Mouse (Mus musculus) heart, adult 2 months (tissue): Measurements from ENCODE around the gene Trpc7. TPM values are rescaled to one million over a fixed set of nuclear protein-coding genes. Genes with fewer than 3 reads are reported as not detected.

ENCODE experiments used
- DNase-seq, 2 experiments: peaks; one replicate each; pipeline ENCODE4 v3.0.0; 2021
- H3K27ac ChIP-seq: fragments of 200-600 bp; 2 replicates; pipeline ENCODE4 v1.8.1; 2022
- H3K27me3 ChIP-seq: fragments of 200-500 bp; 2 replicates; pipeline ENCODE4 v1.6.1; 2012; ENCODE audit warnings: mild to moderate bottlenecking, low read length, inconsistent platforms, mixed read lengths; ENCODE audit not compliant: control insufficient read depth, insufficient read depth
- H3K36me3 ChIP-seq: fragments of 200-500 bp; 2 replicates; pipeline ENCODE4 v1.6.1; 2012; ENCODE audit warnings: low read length, inconsistent platforms; ENCODE audit not compliant: control insufficient read depth, insufficient read depth
- H3K4me1 ChIP-seq: fragments of 200-500 bp; 2 replicates; pipeline ENCODE4 v1.6.1; 2011; ENCODE audit warnings: low read length; ENCODE audit not compliant: control insufficient read depth, insufficient read depth
- H3K4me3 ChIP-seq: fragments of 200-600 bp; 2 replicates; pipeline ENCODE4 v1.8.1; 2022
- H3K79me2 ChIP-seq: fragments of 200-500 bp; replicated peaks from 2 replicates; pipeline ENCODE4 v1.6.1; 2012; ENCODE audit warnings: mild to moderate bottlenecking, inconsistent platforms, low read length, moderate library complexity, mixed read lengths; ENCODE audit not compliant: control insufficient read depth, insufficient read depth
- H3K9ac ChIP-seq: fragments of 200-500 bp; 2 replicates; pipeline ENCODE4 v1.6.1; 2012; ENCODE audit warnings: low read depth, mild to moderate bottlenecking, control low read depth, inconsistent platforms, low read length, mixed read lengths
- CTCF ChIP-seq: fragments of 200-600 bp; IDR thresholded peaks from 2 replicates; pipeline ENCODE4 v1.8.1; 2022; ENCODE audit warnings: antibody characterized with exemption, mild to moderate bottlenecking, moderate library complexity
- EP300 ChIP-seq: fragments of 200-500 bp; IDR thresholded peaks from 2 replicates; pipeline ENCODE4 v1.6.1; 2011; ENCODE audit warnings: low read depth, low read length, control low read depth; ENCODE audit not compliant: insufficient read depth
- POLR2A ChIP-seq: fragments of 200-500 bp; IDR thresholded peaks from 2 replicates; pipeline ENCODE4 v1.6.1; 2011; ENCODE audit warnings: mild to moderate bottlenecking, low read depth, low read length, control low read depth; ENCODE audit not compliant: insufficient read depth
- WGBS: fragments of 180-500 bp; shearing (Covaris S2); methylation state at CpG from one replicate; pipeline ENCODE4 v1.1.7; 2018; 5-methylcytosine and 5-hydroxymethylcytosine counted together
- intact Hi-C: fragments of 180-260 bp; cut with DNase I; formaldehyde crosslinking; loops from one replicate; pipeline ENCODE4 v1.15.1; 2025
- polyA plus RNA-seq: library from polyadenylated mRNA; depleted of rRNA; stranded (reverse); fragments of >200 nt; gene quantifications from 2 replicates; pipeline ENCODE4 v1.2.3, GENCODE M21; 2012
- total RNA-seq, 2 experiments: library from RNA; stranded (reverse); gene quantifications; 2 replicates each; pipeline ENCODE4 v1.2.3; 2021

Gene Trpc7
- total and polyA plus RNA-seq, 3 experiments: not detected

GRCm38 (mm10) chr13:56762446-56763229 lies 133.2 kb downstream of the Trpc7 start:
- Histone ChIP-seq H3K79me2 (no peaks in the 10 kb centered on the region), H3K27me3 (peaks cover 2% of the 10 kb centered on the region; the same call in 1 of the 2 replicates), H3K4me3 (no peak overlapping the region), H3K4me1 (no peaks in the 10 kb centered on the region), H3K27ac (no peak overlapping the region), H3K36me3 (no peaks in the 10 kb centered on the region), H3K9ac (no peak overlapping the region)
- intact Hi-C loops: no loop called here
- 42% methylated on average over 13 of the region's 13 CpGs for WGBS
- no peak for DNase-seq
- TF ChIP-seq CTCF (no peak), POLR2A (no peak), EP300 (no peak)

- H3K9ac ChIP-seq: no peak overlapping the region
- no peak overlapping the region for H3K27ac ChIP-seq
- H3K4me1 ChIP-seq: no peaks in the 10 kb centered on the region
- TF ChIP-seq EP300 (no peak), CTCF (peak; percentile 92)
- no peaks in the 10 kb centered on the region for H3K36me3 ChIP-seq
- no peak overlapping the region for H3K4me3 ChIP-seq
- intact Hi-C loops: loop anchor here (1.0 to 2.0 kb wide), 3 partner anchors 96 to 283 kb away; no protein-coding TSS in a partner anchor
- 23% methylated on average over 6 of the region's 6 CpGs for WGBS
- DNase-seq: peak; percentile 66 to 82
- H3K27me3 ChIP-seq: peaks cover 3% of the 10 kb centered on the region; the same call in 1 of the 2 replicates
- no peaks in the 10 kb centered on the region for H3K79me2 ChIP-seq
These were observed 137.3 kb downstream of the Trpc7 start for GRCm38 (mm10) chr13:56758492-56758891.

GRCm38 (mm10) chr13:56757201-56757600 lies 138.6 kb downstream of the Trpc7 start:
- Histone ChIP-seq H3K79me2 (no peaks in the 10 kb centered on the region), H3K27ac (no peak overlapping the region), H3K4me3 (no peak overlapping the region), H3K36me3 (no peaks in the 10 kb centered on the region), H3K27me3 (peaks cover 13% of the 10 kb centered on the region), H3K9ac (no peak overlapping the region), H3K4me1 (no peaks in the 10 kb centered on the region)
- no peak for TF ChIP-seq EP300
- no peak for TF ChIP-seq POLR2A
- no peak for TF ChIP-seq CTCF
- intact Hi-C loops: no loop called here
- WGBS: 75% methylated on average over 12 of the region's 12 CpGs
- no peak for DNase-seq

GRCm38 (mm10) chr13:56755871-56756270 lies 139.9 kb downstream of the Trpc7 start:
- DNase-seq: peak in 1 of 2 experiments; percentile 32
- H3K4me3 ChIP-seq: no peak overlapping the region
- no peaks in the 10 kb centered on the region for H3K4me1 ChIP-seq
- no peaks in the 10 kb centered on the region for H3K79me2 ChIP-seq
- no peak overlapping the region for H3K9ac ChIP-seq
- TF ChIP-seq EP300 (no peak), CTCF (peak; percentile 52), POLR2A (no peak)
- H3K36me3 ChIP-seq: no peaks in the 10 kb centered on the region
- H3K27ac ChIP-seq: no peak overlapping the region
- 50% methylated on average over 6 of the region's 6 CpGs for WGBS
- intact Hi-C loops: no loop called here
- peaks cover 13% of the 10 kb centered on the region for H3K27me3 ChIP-seq

GRCm38 (mm10) chr13:56753192-56753951 lies 142.4 kb downstream of the Trpc7 start, which contains the start of gene Gm45623:
Gm45623 (minus strand) TSS chr13:56753827.
- no peaks in the 10 kb centered on the region for H3K79me2 ChIP-seq
- TF ChIP-seq EP300 (no peak), CTCF (no peak), POLR2A (no peak)
- no peaks in the 10 kb centered on the region for H3K36me3 ChIP-seq
- peaks cover 13% of the 10 kb centered on the region for H3K27me3 ChIP-seq
- peak within 1 kb of the TSS; percentile 32; the same call in 1 of the 2 replicates for H3K4me3 ChIP-seq
- H3K27ac ChIP-seq: no peak within 1 kb of the TSS
- H3K9ac ChIP-seq: no peak within 1 kb of the TSS
- WGBS: 5% methylated on average over 68 of the region's 71 CpGs
- DNase-seq: no peak
- H3K4me1 ChIP-seq: no peaks in the 10 kb centered on the region
- intact Hi-C loops: no loop called here
